Mouse (Mus musculus): ENCODE data around the gene Gm38392. TPM values are rescaled to one million over a fixed set of nuclear protein-coding genes. Genes with fewer than 3 reads are reported as not detected.
A peak's percentile ranks its signal among the peaks of the same experiment; 100 is the strongest.
"Not testable (repeated sequence)": the region's sequence is repeated elsewhere in the genome, so short reads cannot be mapped to it uniquely, and the experiment has no call there.

Gm38392 gene
- polyA plus RNA-seq, 1 experiment from 2014 or later = 0.29 TPM

GRCm38 (mm10) chr3:88296110-88296560 lies 9.1 kb upstream of the Gm38392 start:
- no peak for DNase-seq (ENCODE audit: low spot score)
- peaks cover 27% of the 10 kb centered on the region for H3K36me3 ChIP-seq
- peak overlapping the region; percentile 94 for H3K27ac ChIP-seq
- no peaks in the 10 kb centered on the region for H3K9me3 ChIP-seq
- peak overlapping the region; percentile 82 for H3K4me3 ChIP-seq
- peaks cover 13% of the 10 kb centered on the region for H3K4me1 ChIP-seq
- no peaks in the 10 kb centered on the region for H3K27me3 ChIP-seq (ENCODE audit: insufficient read depth, poor library complexity, severe bottlenecking)
- WGBS = under 1% methylated on average over 12 of the region's 12 CpGs

GRCm38 (mm10) chr3:88295272-88295671 lies 8.3 kb upstream of the Gm38392 start:
- Histone ChIP-seq H3K27ac (peak overlapping the region; percentile 94), H3K4me3 (peak overlapping the region; percentile 82; the same call in 1 of the 2 replicates), H3K4me1 (peaks cover 13% of the 10 kb centered on the region), H3K36me3 (peaks cover 18% of the 10 kb centered on the region)
- H3K9me3 ChIP-seq; H3K27me3 ChIP-seq (ENCODE audit: insufficient read depth, poor library complexity, severe bottlenecking); DNase-seq (ENCODE audit: low spot score): not testable (repeated sequence)
- WGBS = 82% methylated on average over 1 of the region's 1 CpGs

- DNase-seq (ENCODE audit: low spot score) = no peak
- H3K4me1 ChIP-seq = peaks cover 6% of the 10 kb centered on the region; the same call in 1 of the 2 replicates
- H3K27ac ChIP-seq = no peak overlapping the region
- no peak overlapping the region for H3K4me3 ChIP-seq
- no peaks in the 10 kb centered on the region for H3K27me3 ChIP-seq (ENCODE audit: insufficient read depth, poor library complexity, severe bottlenecking)
- 67% methylated on average over 4 of the region's 4 CpGs for WGBS
- no peaks in the 10 kb centered on the region; the same call in 1 of the 2 replicates for H3K36me3 ChIP-seq
- no peaks in the 10 kb centered on the region for H3K9me3 ChIP-seq
Measured at GRCm38 (mm10) chr3:88291970-88292369, 5.0 kb upstream of the Gm38392 start.

- H3K4me3 ChIP-seq; H3K27ac ChIP-seq; H3K4me1 ChIP-seq; H3K27me3 ChIP-seq (ENCODE audit: insufficient read depth, poor library complexity, severe bottlenecking); DNase-seq (ENCODE audit: low spot score); H3K9me3 ChIP-seq: not testable (repeated sequence)
- H3K36me3 ChIP-seq = peaks cover 14% of the 10 kb centered on the region
- WGBS = 78% methylated on average over 10 of the region's 10 CpGs
Measured at GRCm38 (mm10) chr3:88288133-88288713, 1.2 kb upstream of the Gm38392 start.

GRCm38 (mm10) chr3:88285565-88285895 lies 1.5 kb downstream of the Gm38392 start:
- H3K27ac ChIP-seq; H3K4me1 ChIP-seq; H3K9me3 ChIP-seq; DNase-seq (ENCODE audit: low spot score); H3K27me3 ChIP-seq (ENCODE audit: insufficient read depth, poor library complexity, severe bottlenecking); H3K4me3 ChIP-seq: not testable (repeated sequence)
- WGBS = 50% methylated on average over 2 of the region's 2 CpGs
- peaks cover 14% of the 10 kb centered on the region for H3K36me3 ChIP-seq

- 96% methylated on average over 14 of the region's 14 CpGs for WGBS
Measured at GRCm38 (mm10) chr3:88284815-88285564, 2.0 kb downstream of the Gm38392 start.

GRCm38 (mm10) chr3:88281141-88281916 lies 5.7 kb downstream of the Gm38392 start:
- H3K27ac ChIP-seq; H3K27me3 ChIP-seq (ENCODE audit: insufficient read depth, poor library complexity, severe bottlenecking); H3K9me3 ChIP-seq; DNase-seq (ENCODE audit: low spot score); H3K4me1 ChIP-seq; H3K4me3 ChIP-seq: not testable (repeated sequence)
- H3K36me3 ChIP-seq = peaks cover 11% of the 10 kb centered on the region
- 66% methylated on average over 11 of the region's 11 CpGs for WGBS

More at GRCm38 (mm10) chr3:88284815-88285564, 2.0 kb downstream of the Gm38392 start:
- H3K4me3 ChIP-seq; H3K27me3 ChIP-seq (ENCODE audit: insufficient read depth, poor library complexity, severe bottlenecking); H3K4me1 ChIP-seq; DNase-seq (ENCODE audit: low spot score); H3K27ac ChIP-seq; H3K9me3 ChIP-seq: not testable (repeated sequence)
- peaks cover 14% of the 10 kb centered on the region for H3K36me3 ChIP-seq

- Histone ChIP-seq H3K27me3 (ENCODE audit: insufficient read depth, poor library complexity, severe bottlenecking) (no peaks in the 10 kb centered on the region), H3K4me1 (no peaks in the 10 kb centered on the region), H3K36me3 (peaks cover 3% of the 10 kb centered on the region; the same call in 1 of the 2 replicates), H3K9me3 (no peaks in the 10 kb centered on the region), H3K27ac (no peak overlapping the region), H3K4me3 (no peak overlapping the region)
- no peak for DNase-seq (ENCODE audit: low spot score)
- WGBS = 87% methylated on average over 2 of the region's 2 CpGs
Measured at GRCm38 (mm10) chr3:88280035-88280434, 7.0 kb downstream of the Gm38392 start.

GRCm38 (mm10) chr3:88276529-88277143 lies 10.4 kb downstream of the Gm38392 start:
- 34% methylated on average over 7 of the region's 7 CpGs for WGBS
- no peak overlapping the region for H3K27ac ChIP-seq

GRCm38 (mm10) chr3:88276121-88276520 lies 10.9 kb downstream of the Gm38392 start:
- H3K27me3 ChIP-seq (ENCODE audit: insufficient read depth, poor library complexity, severe bottlenecking) = no peaks in the 10 kb centered on the region
- no peak overlapping the region for H3K4me3 ChIP-seq
- H3K27ac ChIP-seq = no peak overlapping the region
- DNase-seq (ENCODE audit: low spot score) = no peak
- 80% methylated on average over 2 of the region's 2 CpGs for WGBS
- H3K4me1 ChIP-seq = no peaks in the 10 kb centered on the region
- H3K36me3 ChIP-seq = no peaks in the 10 kb centered on the region
- H3K9me3 ChIP-seq = no peaks in the 10 kb centered on the region

More at GRCm38 (mm10) chr3:88276529-88277143, 10.4 kb downstream of the Gm38392 start:
- DNase-seq (ENCODE audit: low spot score) = no peak
- no peaks in the 10 kb centered on the region for H3K4me1 ChIP-seq
- no peak overlapping the region for H3K4me3 ChIP-seq
- no peaks in the 10 kb centered on the region for H3K27me3 ChIP-seq (ENCODE audit: insufficient read depth, poor library complexity, severe bottlenecking)
- H3K9me3 ChIP-seq = no peaks in the 10 kb centered on the region
- H3K36me3 ChIP-seq = no peaks in the 10 kb centered on the region

GRCm38 (mm10) chr3:88274002-88274401 lies 13.0 kb downstream of the Gm38392 start:
- Histone ChIP-seq H3K9me3 (no peaks in the 10 kb centered on the region), H3K36me3 (no peaks in the 10 kb centered on the region), H3K27ac (no peak overlapping the region), H3K27me3 (ENCODE audit: insufficient read depth, poor library complexity, severe bottlenecking) (no peaks in the 10 kb centered on the region), H3K4me3 (no peak overlapping the region), H3K4me1 (no peaks in the 10 kb centered on the region)
- no peak for DNase-seq (ENCODE audit: low spot score)
- WGBS = 82% methylated on average over 4 of the region's 4 CpGs

- Histone ChIP-seq H3K4me1 (no peaks in the 10 kb centered on the region), H3K36me3 (no peaks in the 10 kb centered on the region), H3K4me3 (no peak overlapping the region), H3K27me3 (ENCODE audit: insufficient read depth, poor library complexity, severe bottlenecking) (no peaks in the 10 kb centered on the region), H3K9me3 (no peaks in the 10 kb centered on the region), H3K27ac (no peak overlapping the region)
- DNase-seq (ENCODE audit: low spot score) = no peak
- WGBS = 88% methylated on average over 3 of the region's 3 CpGs
Measured at GRCm38 (mm10) chr3:88271859-88272258, 15.2 kb downstream of the Gm38392 start.

Data from heart, embryonic 10.5 days (tissue).